Mouse (Mus musculus): ENCODE measurements around the gene Ikbke.

- TF ChIP-seq CTCF (IDR thresholded peaks at IDR 0.05; ENCODE audit: low read depth): peak; percentile 91
- no peak for TF ChIP-seq EP300 (IDR thresholded peaks at IDR 0.05; ENCODE audit: low read depth)
Measured at GRCm38 (mm10) chr1:131269797-131270578, 9.4 kb downstream of the Ikbke start.
